Mouse (Mus musculus): ENCODE measurements around the gene Dleu7. TPM values are rescaled to one million over a fixed set of nuclear protein-coding genes. Genes with fewer than 3 reads are reported as not detected.
A peak's percentile ranks its signal among the peaks of the same experiment; 100 is the strongest.

Dleu7 gene
- polyA plus RNA-seq, 1 experiment from 2014 or later: 0.56 TPM

DNA sequence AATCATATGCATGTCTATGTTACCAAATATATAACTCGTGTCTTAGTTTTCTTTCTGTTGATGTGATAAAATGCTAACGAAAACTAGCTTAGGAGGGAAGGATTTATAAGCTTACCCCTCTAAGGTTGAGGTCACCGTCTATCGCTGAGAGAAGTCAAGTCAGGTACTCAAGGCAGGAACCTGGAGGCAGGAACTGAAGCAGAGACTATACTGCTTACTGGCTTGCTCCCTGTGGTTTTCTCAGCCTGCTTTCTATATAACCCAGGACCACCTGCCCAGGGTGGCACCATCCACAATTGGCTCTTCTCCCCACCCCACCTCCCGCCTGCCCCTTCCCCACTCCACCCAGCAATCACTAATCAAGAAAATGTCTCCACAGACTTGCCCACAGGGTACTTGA, 32.1 kb upstream of the Dleu7 start:
- WGBS: 89% methylated on average over 5 of the region's 5 CpGs
- no peak for ATAC-seq (ENCODE audit: insufficient number of reproducible peaks, insufficient read depth, low FRiP score, low TSS enrichment, low read depth)

GRCm38 (mm10) chr14:62323457-62323856, 30.6 kb upstream of the Dleu7 start:
- no peak for ATAC-seq (ENCODE audit: insufficient number of reproducible peaks, insufficient read depth, low FRiP score, low TSS enrichment, low read depth)
- 61% methylated on average over 5 of the region's 5 CpGs for WGBS
- 0 out of 2 replicates have a peak overlapping the region, but pooled peaks have one; percentile 20 for H3K27ac ChIP-seq
- H3K9ac ChIP-seq (replicated peaks): no peak overlapping the region
- no peak overlapping the region for H3K4me2 ChIP-seq
- no peaks in the 10 kb centered on the region; the same call in 1 of the 2 replicates for H3K27me3 ChIP-seq
- peaks cover 17% of the 10 kb centered on the region for H3K4me1 ChIP-seq (replicated peaks)
- no peak overlapping the region for H3K4me3 ChIP-seq (replicated peaks)
- no peaks in the 10 kb centered on the region for H3K9me3 ChIP-seq
- no peaks in the 10 kb centered on the region for H3K36me3 ChIP-seq

More for the DNA sequence above, 32.1 kb upstream of the Dleu7 start:
- H3K4me3 ChIP-seq (replicated peaks): no peak overlapping the region
- no peaks in the 10 kb centered on the region for H3K9me3 ChIP-seq
- no peak overlapping the region for H3K27ac ChIP-seq
- no peaks in the 10 kb centered on the region for H3K27me3 ChIP-seq
- no peak overlapping the region for H3K9ac ChIP-seq (replicated peaks)
- H3K36me3 ChIP-seq: no peaks in the 10 kb centered on the region
- H3K4me1 ChIP-seq (replicated peaks): peaks cover 17% of the 10 kb centered on the region
- no peak overlapping the region for H3K4me2 ChIP-seq

DNA sequence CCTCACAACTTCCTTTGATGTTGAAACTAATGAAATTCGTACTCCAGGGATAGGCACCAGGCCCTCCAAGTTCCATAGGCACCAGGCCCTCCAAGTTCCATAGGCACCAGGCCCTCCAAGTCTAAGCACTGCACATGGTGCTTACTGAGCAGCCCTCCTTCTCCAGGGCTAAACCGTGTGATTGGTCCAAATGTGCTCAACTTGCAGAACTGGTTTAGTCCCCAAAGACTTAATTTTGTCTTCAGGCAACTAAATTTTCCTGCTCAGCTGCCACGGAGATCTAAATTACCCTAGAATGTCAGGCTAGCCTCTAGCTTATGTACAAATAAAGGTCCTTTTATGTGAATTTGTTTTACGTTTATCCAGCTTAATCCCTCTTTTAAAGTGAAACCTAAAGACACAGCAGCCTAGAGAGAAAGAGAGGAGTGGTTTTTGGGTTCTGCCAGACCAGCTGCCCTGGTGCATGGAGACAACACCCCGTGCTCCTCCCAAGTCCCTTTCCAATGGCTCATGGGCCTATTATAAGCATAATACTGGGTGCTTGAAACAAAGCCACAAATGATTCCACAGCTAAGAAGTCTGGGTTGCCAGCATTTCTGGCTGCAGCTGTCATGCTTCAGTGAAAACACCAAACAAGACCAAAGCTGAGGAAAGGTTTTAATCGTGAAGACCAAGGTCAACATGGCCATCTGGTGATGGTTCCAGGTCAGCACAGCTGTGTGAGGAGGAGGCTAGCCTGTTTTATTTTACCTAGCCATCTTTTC, 29.9 kb upstream of the Dleu7 start:
- peak overlapping the region; percentile 62 for H3K27ac ChIP-seq
- H3K9ac ChIP-seq (replicated peaks): no peak overlapping the region
- ATAC-seq (ENCODE audit: insufficient number of reproducible peaks, insufficient read depth, low FRiP score, low TSS enrichment, low read depth): no peak
- H3K4me3 ChIP-seq (replicated peaks): no peak overlapping the region
- H3K9me3 ChIP-seq: no peaks in the 10 kb centered on the region
- H3K4me1 ChIP-seq (replicated peaks): peaks cover 17% of the 10 kb centered on the region
- H3K36me3 ChIP-seq: no peaks in the 10 kb centered on the region
- H3K4me2 ChIP-seq: no peak overlapping the region
- 37% methylated on average over 6 of the region's 6 CpGs for WGBS
- H3K27me3 ChIP-seq: no peaks in the 10 kb centered on the region; the same call in 1 of the 2 replicates

- Histone ChIP-seq H3K36me3 (no peaks in the 10 kb centered on the region), H3K27me3 (no peaks in the 10 kb centered on the region), H3K4me1 (replicated peaks) (peaks cover 19% of the 10 kb centered on the region), H3K4me2 (no peak overlapping the region), H3K4me3 (replicated peaks) (no peak overlapping the region), H3K9ac (replicated peaks) (no peak overlapping the region), H3K9me3 (no peaks in the 10 kb centered on the region), H3K27ac (no peak overlapping the region)
- no peak for ATAC-seq (ENCODE audit: insufficient number of reproducible peaks, insufficient read depth, low FRiP score, low TSS enrichment, low read depth)
- WGBS: 97% methylated on average over 1 of the region's 1 CpGs
These were observed 18.8 kb upstream of the Dleu7 start for GRCm38 (mm10) chr14:62311672-62312071.

GRCm38 (mm10) chr14:62309026-62309425, 16.2 kb upstream of the Dleu7 start:
- Histone ChIP-seq H3K27me3 (no peaks in the 10 kb centered on the region), H3K36me3 (no peaks in the 10 kb centered on the region), H3K4me2 (no peak overlapping the region), H3K27ac (peak overlapping the region; percentile 23; the same call in 1 of the 2 replicates), H3K9ac (replicated peaks) (no peak overlapping the region), H3K9me3 (no peaks in the 10 kb centered on the region), H3K4me1 (replicated peaks) (peaks cover 19% of the 10 kb centered on the region), H3K4me3 (replicated peaks) (no peak overlapping the region)
- ATAC-seq (ENCODE audit: insufficient number of reproducible peaks, insufficient read depth, low FRiP score, low TSS enrichment, low read depth): no peak
- WGBS: 51% methylated on average over 2 of the region's 2 CpGs

- Histone ChIP-seq H3K9ac (replicated peaks) (no peak overlapping the region), H3K4me2 (no peak overlapping the region), H3K27me3 (no peaks in the 10 kb centered on the region), H3K4me3 (replicated peaks) (no peak overlapping the region), H3K9me3 (no peaks in the 10 kb centered on the region), H3K27ac (no peak overlapping the region), H3K36me3 (no peaks in the 10 kb centered on the region), H3K4me1 (replicated peaks) (peaks cover 19% of the 10 kb centered on the region)
- 85% methylated on average over 1 of the region's 1 CpGs for WGBS
- ATAC-seq (ENCODE audit: insufficient number of reproducible peaks, insufficient read depth, low FRiP score, low TSS enrichment, low read depth): no peak; the same call in 1 of the 2 replicates
These were observed 14.7 kb upstream of the Dleu7 start for GRCm38 (mm10) chr14:62307555-62307954.

DNA sequence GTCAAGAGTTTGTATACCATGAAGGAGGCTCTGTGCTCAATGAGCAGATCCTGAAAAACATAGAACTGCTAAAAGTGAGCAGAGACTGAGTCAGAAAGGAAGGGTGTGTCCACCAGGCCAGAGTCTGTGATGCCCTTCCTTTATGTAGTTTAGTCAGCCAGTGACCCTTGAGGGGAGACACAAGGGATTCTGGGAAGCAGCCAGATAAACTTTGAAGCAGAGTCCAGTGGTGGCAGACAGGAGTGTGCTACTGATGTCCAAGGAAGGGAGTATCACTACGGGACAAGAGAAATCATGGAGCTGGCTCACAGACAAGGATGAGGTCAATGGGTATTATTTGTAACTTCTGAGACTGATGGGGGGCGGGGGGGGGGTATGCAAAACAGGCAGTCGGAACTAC, 7.2 kb upstream of the Dleu7 start:
- Histone ChIP-seq H3K4me1 (replicated peaks) (no peaks in the 10 kb centered on the region), H3K36me3 (no peaks in the 10 kb centered on the region), H3K9me3 (no peaks in the 10 kb centered on the region), H3K4me2 (no peak overlapping the region), H3K9ac (replicated peaks) (no peak overlapping the region), H3K27me3 (no peaks in the 10 kb centered on the region), H3K27ac (no peak overlapping the region), H3K4me3 (replicated peaks) (no peak overlapping the region)
- no peak for ATAC-seq (ENCODE audit: insufficient number of reproducible peaks, insufficient read depth, low FRiP score, low TSS enrichment, low read depth)
- WGBS: 86% methylated on average over 3 of the region's 3 CpGs

- Histone ChIP-seq H3K4me2 (no peak overlapping the region), H3K4me1 (replicated peaks) (no peaks in the 10 kb centered on the region), H3K9me3 (no peaks in the 10 kb centered on the region), H3K36me3 (no peaks in the 10 kb centered on the region), H3K27ac (no peak overlapping the region), H3K27me3 (peaks cover 5% of the 10 kb centered on the region; the same call in 1 of the 2 replicates), H3K9ac (replicated peaks) (no peak overlapping the region), H3K4me3 (replicated peaks) (no peak overlapping the region)
- WGBS: 84% methylated on average over 1 of the region's 1 CpGs
- no peak for ATAC-seq (ENCODE audit: insufficient number of reproducible peaks, insufficient read depth, low FRiP score, low TSS enrichment, low read depth)
These were observed 6.0 kb upstream of the Dleu7 start for GRCm38 (mm10) chr14:62298808-62299207.

GRCm38 (mm10) chr14:62292166-62292487, 720 bp downstream of the Dleu7 start:
- H3K9ac ChIP-seq (replicated peaks): peak overlapping the region; percentile 61
- WGBS: 31% methylated on average over 3 of the region's 7 CpGs

GRCm38 (mm10) chr14:62291406-62291987, 1.4 kb downstream of the Dleu7 start:
- H3K9ac ChIP-seq (replicated peaks): no peak overlapping the region
- no peak overlapping the region for H3K27ac ChIP-seq
- no peaks in the 10 kb centered on the region for H3K36me3 ChIP-seq
- peaks cover 37% of the 10 kb centered on the region for H3K27me3 ChIP-seq
- no peak for ATAC-seq (ENCODE audit: insufficient number of reproducible peaks, insufficient read depth, low FRiP score, low TSS enrichment, low read depth)
- 84% methylated on average over 1 of the region's 1 CpGs for WGBS
- peaks cover 13% of the 10 kb centered on the region for H3K4me1 ChIP-seq (replicated peaks)
- H3K4me3 ChIP-seq (replicated peaks): no peak overlapping the region
- no peaks in the 10 kb centered on the region for H3K9me3 ChIP-seq
- H3K4me2 ChIP-seq: no peak overlapping the region; the same call in 1 of the 2 replicates

More at GRCm38 (mm10) chr14:62292166-62292487, 720 bp downstream of the Dleu7 start:
- Histone ChIP-seq H3K4me3 (replicated peaks) (peak overlapping the region; percentile 49), H3K27ac (no peak overlapping the region), H3K36me3 (no peaks in the 10 kb centered on the region), H3K4me2 (peak overlapping the region; percentile 99), H3K27me3 (peaks cover 37% of the 10 kb centered on the region), H3K4me1 (replicated peaks) (peaks cover 13% of the 10 kb centered on the region), H3K9me3 (no peaks in the 10 kb centered on the region)
- no peak for ATAC-seq (ENCODE audit: insufficient number of reproducible peaks, insufficient read depth, low FRiP score, low TSS enrichment, low read depth)

DNA sequence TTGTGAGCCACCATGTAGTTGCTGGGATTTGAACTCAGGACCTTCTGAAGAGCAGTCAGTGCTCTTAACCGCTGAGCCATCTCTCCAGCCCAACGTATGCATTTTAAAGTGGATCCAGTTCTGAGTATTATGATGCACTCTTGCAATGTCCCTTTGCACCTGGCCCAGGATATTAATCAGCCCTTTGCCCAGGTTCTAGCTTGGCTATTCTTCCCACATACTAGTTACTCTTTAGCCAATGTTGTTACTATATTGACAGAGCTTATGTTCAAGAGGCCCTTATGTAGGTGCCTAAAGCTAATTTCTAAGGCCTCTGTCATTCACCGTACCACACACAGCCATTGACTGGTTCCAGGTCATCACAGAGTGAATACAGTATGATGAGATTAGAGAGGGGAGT, 4.1 kb downstream of the Dleu7 start:
- H3K27me3 ChIP-seq: peaks cover 32% of the 10 kb centered on the region
- no peaks in the 10 kb centered on the region for H3K36me3 ChIP-seq
- no peak for ATAC-seq (ENCODE audit: insufficient number of reproducible peaks, insufficient read depth, low FRiP score, low TSS enrichment, low read depth)
- H3K9me3 ChIP-seq: no peaks in the 10 kb centered on the region
- H3K4me2 ChIP-seq: no peak overlapping the region
- no peak overlapping the region for H3K27ac ChIP-seq
- no peak overlapping the region for H3K9ac ChIP-seq (replicated peaks)
- no peak overlapping the region for H3K4me3 ChIP-seq (replicated peaks)
- 94% methylated on average over 3 of the region's 3 CpGs for WGBS
- H3K4me1 ChIP-seq (replicated peaks): peaks cover 13% of the 10 kb centered on the region

Measured in limb, embryonic 12.5 days (tissue).